Mouse (Mus musculus) lung, embryonic 16.5 days (tissue): ENCODE results near the gene Tardbp. TPM values are rescaled to one million over a fixed set of nuclear protein-coding genes. Genes with fewer than 3 reads are reported as not detected.

Source experiments
- ATAC-seq: fragments of 200-750 bp; cut with Nextera tagmentation; 2 replicates; pipeline ENCODE4 v1.8.0; 2017; ENCODE audit warnings: low read depth, mild to moderate bottlenecking, moderate library complexity
- H3K27ac ChIP-seq: fragments of 300-500 bp; sonication (generic); 2 replicates; pipeline ENCODE4 v1.5.1; 2014; ENCODE audit warnings: mild to moderate bottlenecking, control low read depth, low read length
- H3K27me3 ChIP-seq: fragments of 300-500 bp; sonication (generic); 2 replicates; pipeline ENCODE4 v1.6.1; 2014; ENCODE audit warnings: low read depth, low read length, mixed read lengths; ENCODE audit not compliant: control insufficient read depth, insufficient read depth
- H3K36me3 ChIP-seq: fragments of 300-500 bp; sonication (generic); 2 replicates; pipeline ENCODE4 v1.6.1; 2014; ENCODE audit warnings: low read length; ENCODE audit not compliant: control insufficient read depth, insufficient read depth
- H3K4me1 ChIP-seq: fragments of 300-500 bp; sonication (generic); replicated peaks from 2 replicates; pipeline ENCODE4 v1.6.1; 2014; ENCODE audit warnings: low read length, mixed read lengths; ENCODE audit not compliant: control insufficient read depth, insufficient read depth
- H3K4me2 ChIP-seq: fragments of 300-500 bp; sonication (generic); 2 replicates; pipeline ENCODE4 v1.6.1; 2014; ENCODE audit warnings: low read depth, low read length, control low read depth
- H3K4me3 ChIP-seq: fragments of 300-500 bp; sonication (generic); 2 replicates; pipeline ENCODE4 v1.5.1; 2014; ENCODE audit warnings: mild to moderate bottlenecking, low read length, control low read depth
- H3K9ac ChIP-seq: fragments of 300-500 bp; sonication (generic); 2 replicates; pipeline ENCODE4 v1.6.1; 2014; ENCODE audit warnings: low read length, control low read depth
- H3K9me3 ChIP-seq: fragments of 300-500 bp; sonication (generic); 2 replicates; pipeline ENCODE4 v1.6.1; 2016; ENCODE audit warnings: low read length; ENCODE audit not compliant: control insufficient read depth
- whole genome bisulfite sequencing: fragments of 180-500 bp; shearing (Covaris S2); extraction: QIAGEN DNeasy Blood & Tissue Kit; methylation state at CpG from one replicate; pipeline ENCODE4 v1.1.7; 2014; 5-methylcytosine and 5-hydroxymethylcytosine counted together
- polyA plus RNA-seq: library from polyadenylated mRNA; unstranded; fragments of >200 nt; fragmentation: Nextera tagmentation; extraction: Ambion mirVana; gene quantifications from 2 replicates; pipeline ENCODE4 v1.2.1, GENCODE M21; 2015

Gene Tardbp
- polyA plus RNA-seq, 1 experiment from 2014 or later, result 367 TPM

- Histone ChIP-seq H3K4me2 (peak overlapping the region; percentile 70), H3K4me3 (peak overlapping the region; percentile 97), H3K27ac (peak overlapping the region; percentile 91), H3K9ac (peak overlapping the region; percentile 99), H3K27me3 (no peaks in the 10 kb centered on the region), H3K9me3 (no peaks in the 10 kb centered on the region), H3K4me1 (peaks cover 22% of the 10 kb centered on the region), H3K36me3 (peaks cover 35% of the 10 kb centered on the region)
- peak; percentile 71 for ATAC-seq
- WGBS, result under 1% methylated on average over 57 of the region's 57 CpGs
Observed at GRCm38 (mm10) chr4:148625756-148626622, 830 bp downstream of the Tardbp start.

DNA sequence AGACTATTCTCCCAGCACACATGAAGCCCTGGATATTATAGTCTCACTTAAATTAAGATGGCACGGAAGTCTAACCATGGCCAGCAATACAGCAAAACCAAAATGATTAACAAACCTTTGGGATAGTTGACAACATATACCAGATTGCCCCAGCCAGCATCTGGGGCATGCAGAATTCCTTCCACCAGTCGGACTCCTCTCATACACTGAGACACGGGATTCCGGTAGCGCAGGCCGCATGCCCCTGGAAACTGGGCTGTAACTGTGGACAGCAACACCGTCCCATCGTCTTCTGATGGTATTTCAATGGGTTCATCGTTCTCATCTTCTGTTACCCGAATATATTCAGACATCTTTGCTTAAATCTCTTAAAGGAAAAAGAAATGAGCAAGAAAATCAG is 1.8 kb downstream of the Tardbp start:
- no peak for ATAC-seq
- H3K27me3 ChIP-seq, result no peaks in the 10 kb centered on the region
- H3K9ac ChIP-seq, result 0 out of 2 replicates have a peak overlapping the region, but pooled peaks have one; percentile 5
- peaks cover 40% of the 10 kb centered on the region for H3K36me3 ChIP-seq
- WGBS, result 74% methylated on average over 10 of the region's 10 CpGs
- peaks cover 22% of the 10 kb centered on the region for H3K4me1 ChIP-seq
- peak overlapping the region; percentile 97 for H3K4me3 ChIP-seq
- H3K27ac ChIP-seq, result no peak overlapping the region
- H3K9me3 ChIP-seq, result no peaks in the 10 kb centered on the region
- H3K4me2 ChIP-seq, result peak overlapping the region; percentile 70

- Histone ChIP-seq H3K36me3 (peaks cover 52% of the 10 kb centered on the region), H3K9ac (no peak overlapping the region), H3K4me2 (peak overlapping the region; percentile 5; the same call in 1 of the 2 replicates), H3K4me3 (no peak overlapping the region), H3K27ac (no peak overlapping the region), H3K27me3 (no peaks in the 10 kb centered on the region), H3K4me1 (peaks cover 22% of the 10 kb centered on the region), H3K9me3 (no peaks in the 10 kb centered on the region)
- 76% methylated on average over 4 of the region's 4 CpGs for WGBS
- no peak for ATAC-seq
Observed at GRCm38 (mm10) chr4:148623609-148624008, 3.2 kb downstream of the Tardbp start.

DNA sequence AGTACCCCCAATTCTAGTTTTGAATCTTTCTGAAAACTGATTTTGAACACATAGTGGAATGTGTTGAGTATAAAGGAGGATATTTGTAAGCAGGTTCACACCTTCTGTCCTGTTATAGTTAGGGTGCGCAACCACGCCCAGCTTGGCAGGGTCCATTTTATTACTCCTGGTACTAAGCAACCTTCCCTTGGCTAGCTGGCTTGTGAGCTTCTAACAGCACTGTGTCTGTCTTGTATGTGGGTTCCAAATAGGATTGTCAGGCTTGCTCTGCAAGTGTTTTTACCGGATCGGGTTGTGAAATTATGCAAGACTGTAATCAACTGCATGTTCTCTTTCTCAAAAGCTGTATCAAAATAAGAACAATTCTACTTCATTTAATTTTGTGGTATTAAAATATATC is 4.3 kb downstream of the Tardbp start:
- Histone ChIP-seq H3K4me2 (no peak overlapping the region), H3K4me1 (peaks cover 22% of the 10 kb centered on the region), H3K9me3 (no peaks in the 10 kb centered on the region), H3K36me3 (peaks cover 57% of the 10 kb centered on the region), H3K9ac (no peak overlapping the region), H3K27me3 (no peaks in the 10 kb centered on the region), H3K27ac (no peak overlapping the region), H3K4me3 (no peak overlapping the region)
- WGBS, result 88% methylated on average over 4 of the region's 4 CpGs
- no peak for ATAC-seq

DNA sequence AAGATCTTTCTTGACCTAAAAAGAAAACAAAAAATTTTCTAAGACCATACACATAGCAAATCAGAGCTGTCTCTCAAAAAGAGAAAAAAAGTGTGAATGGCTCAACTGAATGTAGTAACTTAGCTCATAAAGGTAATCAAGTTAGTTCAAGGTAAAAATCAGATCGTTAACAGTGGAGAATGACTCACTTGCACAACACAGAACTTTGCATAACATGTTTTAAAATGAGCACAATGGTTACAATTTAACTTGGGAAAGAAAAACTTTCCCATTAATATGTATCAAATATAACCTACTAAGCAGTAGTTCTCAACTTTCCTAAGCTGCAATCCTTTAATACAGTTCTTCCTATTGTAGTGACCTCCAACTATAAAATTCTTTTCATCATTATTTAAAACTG is 6.1 kb downstream of the Tardbp start:
- Histone ChIP-seq H3K4me3 (no peak overlapping the region), H3K27ac (no peak overlapping the region), H3K36me3 (peaks cover 64% of the 10 kb centered on the region), H3K9ac (no peak overlapping the region), H3K9me3 (no peaks in the 10 kb centered on the region), H3K27me3 (no peaks in the 10 kb centered on the region), H3K4me2 (no peak overlapping the region), H3K4me1 (peaks cover 22% of the 10 kb centered on the region)
- WGBS, result 87% methylated on average over 1 of the region's 1 CpGs
- ATAC-seq, result no peak

- 32% methylated on average over 1 of the region's 1 CpGs for WGBS
- Histone ChIP-seq H3K27ac (no peak overlapping the region), H3K4me2 (no peak overlapping the region), H3K27me3 (no peaks in the 10 kb centered on the region), H3K4me1 (peaks cover 18% of the 10 kb centered on the region), H3K36me3 (peaks cover 67% of the 10 kb centered on the region), H3K9ac (no peak overlapping the region), H3K9me3 (no peaks in the 10 kb centered on the region), H3K4me3 (no peak overlapping the region)
- peak; percentile 68 for ATAC-seq
Observed at GRCm38 (mm10) chr4:148619805-148620204, 7.0 kb downstream of the Tardbp start.

DNA sequence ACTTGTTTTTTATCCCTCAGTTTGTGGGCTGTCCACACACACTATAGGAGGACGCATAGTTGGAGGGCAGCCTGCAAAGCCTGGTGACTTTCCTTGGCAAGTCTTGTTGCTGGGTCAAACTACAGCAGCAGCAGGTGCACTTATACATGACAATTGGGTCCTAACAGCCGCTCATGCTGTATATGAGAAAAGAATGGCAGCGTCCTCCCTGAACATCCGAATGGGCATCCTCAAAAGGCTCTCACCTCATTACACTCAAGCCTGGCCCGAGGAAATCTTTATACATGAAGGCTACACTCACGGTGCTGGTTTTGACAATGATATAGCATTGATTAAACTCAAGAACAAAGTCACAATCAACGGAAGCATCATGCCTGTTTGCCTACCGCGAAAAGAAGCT is 13.1 kb downstream of the Tardbp start:
- Histone ChIP-seq H3K4me2 (no peak overlapping the region), H3K27me3 (no peaks in the 10 kb centered on the region), H3K9me3 (no peaks in the 10 kb centered on the region), H3K36me3 (peaks cover 31% of the 10 kb centered on the region), H3K4me1 (0 out of 2 replicates have a peak, but pooled peaks cover under 1% of the 10 kb centered on the region), H3K27ac (no peak overlapping the region), H3K4me3 (no peak overlapping the region), H3K9ac (no peak overlapping the region)
- ATAC-seq, result no peak
- 83% methylated on average over 9 of the region's 9 CpGs for WGBS

DNA sequence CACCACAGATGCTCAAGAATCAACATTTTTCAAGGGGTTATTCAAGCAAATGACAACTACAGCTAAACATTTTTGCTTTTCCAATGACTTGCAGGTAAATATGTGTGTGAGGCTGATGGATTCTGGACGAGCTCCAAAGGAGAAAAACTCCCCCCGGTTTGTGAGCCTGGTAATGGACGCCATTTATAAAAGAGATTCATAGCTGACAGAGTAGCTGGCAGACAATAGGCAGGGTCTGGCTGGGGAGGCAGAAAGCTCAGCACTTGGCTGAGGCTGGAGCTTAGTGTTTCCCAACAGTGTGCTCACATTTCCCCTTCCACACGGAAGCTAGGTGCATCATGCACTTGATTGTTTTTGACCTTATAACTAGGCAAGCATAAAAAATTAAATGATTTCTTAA is 14.3 kb downstream of the Tardbp start:
- Histone ChIP-seq H3K4me1 (0 out of 2 replicates have a peak, but pooled peaks cover 3% of the 10 kb centered on the region), H3K9ac (no peak overlapping the region), H3K27ac (no peak overlapping the region), H3K4me2 (no peak overlapping the region), H3K36me3 (peaks cover 25% of the 10 kb centered on the region), H3K9me3 (no peaks in the 10 kb centered on the region), H3K4me3 (no peak overlapping the region), H3K27me3 (no peaks in the 10 kb centered on the region)
- 47% methylated on average over 4 of the region's 4 CpGs for WGBS
- no peak for ATAC-seq

- 53% methylated on average over 5 of the region's 5 CpGs for WGBS
- ATAC-seq, result no peak
Observed at GRCm38 (mm10) chr4:148610631-148611364, 16.0 kb downstream of the Tardbp start.

More at GRCm38 (mm10) chr4:148610631-148611364, 16.0 kb downstream of the Tardbp start:
- 0 out of 2 replicates have a peak, but pooled peaks cover 3% of the 10 kb centered on the region for H3K4me1 ChIP-seq
- H3K4me3 ChIP-seq, result no peak overlapping the region
- H3K9me3 ChIP-seq, result no peaks in the 10 kb centered on the region
- H3K27ac ChIP-seq, result no peak overlapping the region
- H3K4me2 ChIP-seq, result no peak overlapping the region
- H3K9ac ChIP-seq, result no peak overlapping the region
- H3K36me3 ChIP-seq, result peaks cover 19% of the 10 kb centered on the region
- H3K27me3 ChIP-seq, result no peaks in the 10 kb centered on the region
